Mouse (Mus musculus): Measurements from ENCODE around the gene Foxp1. TPM values are rescaled to one million over a fixed set of nuclear protein-coding genes. Genes with fewer than 3 reads are reported as not detected.

Gene Foxp1
- polyA plus RNA-seq, 1 experiment from 2014 or later, result 18.9 TPM

GRCm38 (mm10) chr6:99523109-99523632 lies 650 bp upstream of the Foxp1 start:
- H3K27ac ChIP-seq (ENCODE audit: low read depth), result peak overlapping the region; percentile 100
- WGBS (ENCODE audit: insufficient replicate concordance), result 1% methylated on average over 22 of the region's 22 CpGs

DNA sequence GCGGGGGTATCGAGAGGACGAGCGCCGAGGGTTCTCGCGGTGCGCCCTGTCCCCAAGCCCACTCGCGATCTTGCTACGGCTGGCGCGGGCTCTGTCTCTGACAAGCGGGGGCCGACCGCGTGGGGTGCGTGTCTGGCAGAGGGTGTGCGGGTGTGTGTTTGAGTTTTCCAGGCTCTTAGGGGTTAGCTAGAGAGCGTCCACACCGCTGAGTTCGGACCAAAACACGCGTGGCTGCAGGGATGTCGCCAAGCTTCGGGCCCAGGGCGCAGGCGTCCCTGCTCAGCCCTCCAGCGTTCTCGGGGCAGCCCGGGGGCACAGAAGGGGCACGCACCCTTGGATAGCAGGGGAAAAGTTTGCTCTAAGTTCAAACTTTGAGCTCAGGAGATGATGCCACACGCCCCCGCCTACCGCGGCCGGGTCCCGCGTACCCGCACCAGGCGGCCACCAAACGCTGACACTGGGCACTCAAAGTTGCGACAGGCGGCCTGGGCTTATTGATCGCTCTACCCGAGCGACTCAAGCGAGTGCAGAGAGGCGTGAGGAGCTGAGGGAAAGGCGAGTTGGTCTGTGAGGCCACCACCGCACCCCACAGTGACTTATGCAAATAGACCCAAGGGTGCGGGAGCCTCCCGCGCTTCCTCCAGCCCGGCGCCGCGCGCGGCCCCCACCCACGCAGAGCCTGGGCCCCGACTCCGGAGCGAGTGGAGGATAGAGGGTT lies 721 bp downstream of the Foxp1 start:
- H3K27me3 ChIP-seq (ENCODE audit: insufficient read depth, low read length), result 0 out of 2 replicates have a peak, but pooled peaks cover 4% of the 10 kb centered on the region
- H3K4me3 ChIP-seq (ENCODE audit: low read depth, low read length), result peak overlapping the region; percentile 81
- TF ChIP-seq CTCF (IDR thresholded peaks at IDR 0.05; ENCODE audit: low read depth) (no peak), EP300 (IDR thresholded peaks at IDR 0.05; ENCODE audit: low read depth) (no peak)
- H3K4me2 ChIP-seq (ENCODE audit: low read depth, low read length), result peak overlapping the region; percentile 89
- peak overlapping the region; percentile 97 for H3K9ac ChIP-seq (replicated peaks)
- peak; percentile 80 for DNase-seq
- no peaks in the 10 kb centered on the region for H3K9me3 ChIP-seq (ENCODE audit: low read length)
- WGBS (ENCODE audit: insufficient replicate concordance), result under 1% methylated on average over 60 of the region's 64 CpGs
- 0 out of 2 replicates have a peak, but pooled peaks cover 2% of the 10 kb centered on the region for H3K4me1 ChIP-seq (ENCODE audit: insufficient read depth)
- peak; percentile 58 for ATAC-seq
- H3K27ac ChIP-seq (ENCODE audit: low read depth), result peak overlapping the region; percentile 100
- no peaks in the 10 kb centered on the region for H3K36me3 ChIP-seq (replicated peaks; ENCODE audit: insufficient read depth, low read length)

More at GRCm38 (mm10) chr6:99523109-99523632, 650 bp upstream of the Foxp1 start:
- Histone ChIP-seq H3K4me3 (ENCODE audit: low read depth, low read length) (peak overlapping the region; percentile 81), H3K9me3 (ENCODE audit: low read length) (peaks cover 5% of the 10 kb centered on the region; the same call in 1 of the 2 replicates), H3K9ac (replicated peaks) (peak overlapping the region; percentile 97), H3K4me1 (ENCODE audit: insufficient read depth) (0 out of 2 replicates have a peak, but pooled peaks cover 2% of the 10 kb centered on the region), H3K36me3 (replicated peaks; ENCODE audit: insufficient read depth, low read length) (no peaks in the 10 kb centered on the region), H3K27me3 (ENCODE audit: insufficient read depth, low read length) (0 out of 2 replicates have a peak, but pooled peaks cover 4% of the 10 kb centered on the region), H3K4me2 (ENCODE audit: low read depth, low read length) (peak overlapping the region; percentile 89)
- peak; percentile 63 for ATAC-seq
- TF ChIP-seq CTCF (IDR thresholded peaks at IDR 0.05; ENCODE audit: low read depth) (no peak), EP300 (IDR thresholded peaks at IDR 0.05; ENCODE audit: low read depth) (peak; percentile 44; the same call in 1 of the 2 replicates)
- DNase-seq, result peak; percentile 76

GRCm38 (mm10) chr6:99521038-99521640 lies 1.4 kb downstream of the Foxp1 start:
- peak overlapping the region; percentile 97 for H3K9ac ChIP-seq (replicated peaks)
- 1% methylated on average over 49 of the region's 54 CpGs for WGBS (ENCODE audit: insufficient replicate concordance)
- ATAC-seq (peak; percentile 53), DNase-seq (peak; percentile 78)
- 0 out of 2 replicates have a peak, but pooled peaks cover 2% of the 10 kb centered on the region for H3K4me1 ChIP-seq (ENCODE audit: insufficient read depth)
- H3K4me3 ChIP-seq (ENCODE audit: low read depth, low read length), result peak overlapping the region; percentile 81
- peak overlapping the region; percentile 100 for H3K27ac ChIP-seq (ENCODE audit: low read depth)
- H3K27me3 ChIP-seq (ENCODE audit: insufficient read depth, low read length), result 0 out of 2 replicates have a peak, but pooled peaks cover 4% of the 10 kb centered on the region
- 0 out of 2 replicates have a peak, but pooled peaks cover 3% of the 10 kb centered on the region for H3K36me3 ChIP-seq (replicated peaks; ENCODE audit: insufficient read depth, low read length)
- H3K9me3 ChIP-seq (ENCODE audit: low read length), result no peaks in the 10 kb centered on the region
- TF ChIP-seq EP300 (IDR thresholded peaks at IDR 0.05; ENCODE audit: low read depth), result no peak
- no peak for TF ChIP-seq CTCF (IDR thresholded peaks at IDR 0.05; ENCODE audit: low read depth)
- peak overlapping the region; percentile 89 for H3K4me2 ChIP-seq (ENCODE audit: low read depth, low read length)

GRCm38 (mm10) chr6:99520676-99521037 lies 1.9 kb downstream of the Foxp1 start:
- ATAC-seq, result no peak
- peak overlapping the region; percentile 89 for H3K4me2 ChIP-seq (ENCODE audit: low read depth, low read length)
- TF ChIP-seq EP300 (IDR thresholded peaks at IDR 0.05; ENCODE audit: low read depth) (no peak), CTCF (IDR thresholded peaks at IDR 0.05; ENCODE audit: low read depth) (no peak)
- peak overlapping the region; percentile 100 for H3K27ac ChIP-seq (ENCODE audit: low read depth)
- under 1% methylated on average over 26 of the region's 27 CpGs for WGBS (ENCODE audit: insufficient replicate concordance)
- DNase-seq, result no peak
- 0 out of 2 replicates have a peak, but pooled peaks cover 2% of the 10 kb centered on the region for H3K4me1 ChIP-seq (ENCODE audit: insufficient read depth)
- 0 out of 2 replicates have a peak, but pooled peaks cover 3% of the 10 kb centered on the region for H3K36me3 ChIP-seq (replicated peaks; ENCODE audit: insufficient read depth, low read length)
- H3K9ac ChIP-seq (replicated peaks), result peak overlapping the region; percentile 97
- H3K9me3 ChIP-seq (ENCODE audit: low read length), result no peaks in the 10 kb centered on the region
- H3K27me3 ChIP-seq (ENCODE audit: insufficient read depth, low read length), result 0 out of 2 replicates have a peak, but pooled peaks cover 4% of the 10 kb centered on the region
- peak overlapping the region; percentile 81 for H3K4me3 ChIP-seq (ENCODE audit: low read depth, low read length)

DNA sequence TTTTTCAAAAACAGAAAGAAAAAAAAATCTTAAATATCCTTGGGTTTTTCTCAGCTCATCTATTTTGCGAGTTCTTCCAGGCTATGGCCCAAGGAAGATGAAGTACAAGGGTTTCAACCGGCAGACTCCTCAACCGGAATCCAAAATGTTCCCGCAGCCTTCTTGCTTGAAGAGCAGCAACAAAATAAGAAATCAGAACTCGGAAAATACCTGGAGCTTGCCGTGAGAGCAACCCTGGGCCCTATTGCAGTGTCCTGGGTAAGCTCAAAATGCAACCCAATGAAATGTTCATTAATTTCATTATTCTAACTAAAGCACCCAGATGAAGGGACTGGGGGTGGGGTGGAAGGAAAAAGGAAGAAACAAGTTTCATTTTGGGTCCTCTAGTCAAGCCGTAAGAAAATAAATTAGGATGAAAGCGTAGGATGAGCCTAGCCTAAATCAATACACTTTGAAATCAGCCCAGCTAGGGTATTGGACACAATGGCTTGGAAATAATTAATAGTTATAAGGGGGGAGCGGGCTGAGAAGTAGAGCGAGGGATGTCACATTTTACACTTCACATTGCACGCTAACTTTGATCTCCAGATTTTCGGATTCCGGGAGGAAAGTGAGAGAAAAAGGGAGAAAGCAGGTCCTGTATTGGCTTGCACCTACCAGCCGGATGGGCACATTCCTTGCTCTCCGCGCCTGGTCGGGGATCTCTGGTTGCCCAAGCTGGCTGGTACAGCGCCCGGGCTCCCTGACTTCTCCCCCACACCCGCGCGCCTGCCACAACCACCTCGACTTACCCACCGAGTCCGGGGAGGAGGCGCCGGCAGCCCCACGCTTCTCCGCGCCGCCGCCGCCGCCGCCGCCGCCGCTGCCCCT lies 2.5 kb downstream of the Foxp1 start:
- H3K27me3 ChIP-seq (ENCODE audit: insufficient read depth, low read length), result 0 out of 2 replicates have a peak, but pooled peaks cover 4% of the 10 kb centered on the region
- peak overlapping the region; percentile 97 for H3K9ac ChIP-seq (replicated peaks)
- peak overlapping the region; percentile 100 for H3K27ac ChIP-seq (ENCODE audit: low read depth)
- peak overlapping the region; percentile 89 for H3K4me2 ChIP-seq (ENCODE audit: low read depth, low read length)
- peak; percentile 49 for DNase-seq
- H3K36me3 ChIP-seq (replicated peaks; ENCODE audit: insufficient read depth, low read length), result 0 out of 2 replicates have a peak, but pooled peaks cover 3% of the 10 kb centered on the region
- no peak for ATAC-seq
- H3K4me1 ChIP-seq (ENCODE audit: insufficient read depth), result 0 out of 2 replicates have a peak, but pooled peaks cover 2% of the 10 kb centered on the region
- TF ChIP-seq EP300 (IDR thresholded peaks at IDR 0.05; ENCODE audit: low read depth), result no peak
- TF ChIP-seq CTCF (IDR thresholded peaks at IDR 0.05; ENCODE audit: low read depth), result no peak
- H3K9me3 ChIP-seq (ENCODE audit: low read length), result no peaks in the 10 kb centered on the region
- H3K4me3 ChIP-seq (ENCODE audit: low read depth, low read length), result peak overlapping the region; percentile 81
- WGBS (ENCODE audit: insufficient replicate concordance), result 13% methylated on average over 25 of the region's 38 CpGs
